Mouse (Mus musculus) thymus, postnatal 0 days (tissue): Measurements from ENCODE around the gene Kcnj10. TPM values are rescaled to one million over a fixed set of nuclear protein-coding genes. Genes with fewer than 3 reads are reported as not detected.
A peak's percentile ranks its signal among the peaks of the same experiment; 100 is the strongest.

Experiments
- DNase-seq: peaks from one replicate; pipeline ENCODE4 v3.0.0-alpha.2; 2015; ENCODE audit warnings: low spot score
- polyA plus RNA-seq: library from polyadenylated mRNA; unstranded; fragments of >200 nt; fragmentation: Nextera tagmentation; extraction: Ambion mirVana; gene quantifications from 2 replicates; pipeline ENCODE4 v1.2.1, GENCODE M21; 2015

Kcnj10 gene
- polyA plus RNA-seq, 1 experiment from 2014 or later, result 0.17 TPM

- no peak for DNase-seq
Observed at GRCm38 (mm10) chr1:172329616-172330015, 11.4 kb upstream of the Kcnj10 start.

DNA sequence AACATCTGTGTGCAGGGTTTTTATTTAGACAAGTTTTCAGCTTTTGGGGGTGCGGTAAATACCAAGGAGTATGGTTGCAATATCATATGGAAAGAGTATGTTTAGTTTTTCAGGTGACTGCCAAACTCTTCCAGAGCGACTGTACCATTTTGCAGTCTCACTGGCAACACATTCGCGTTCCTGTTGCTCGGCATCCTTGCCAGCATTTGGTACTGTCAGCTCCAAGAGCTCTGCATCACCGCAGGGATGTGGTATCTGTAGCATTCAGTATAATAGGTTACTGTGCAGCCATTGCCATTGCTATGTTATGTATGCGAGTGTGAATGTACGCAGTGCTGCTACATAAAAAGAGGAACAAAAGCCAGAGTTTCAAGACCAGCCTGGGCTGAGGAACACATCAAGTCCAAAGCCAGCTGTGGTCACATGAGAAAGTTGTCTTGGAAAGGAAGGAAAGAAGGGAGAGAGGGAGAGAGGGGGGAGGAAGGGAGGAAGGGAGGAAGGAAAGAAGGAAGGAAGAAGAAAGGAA is 9.5 kb upstream of the Kcnj10 start:
- DNase-seq, result no peak

DNA sequence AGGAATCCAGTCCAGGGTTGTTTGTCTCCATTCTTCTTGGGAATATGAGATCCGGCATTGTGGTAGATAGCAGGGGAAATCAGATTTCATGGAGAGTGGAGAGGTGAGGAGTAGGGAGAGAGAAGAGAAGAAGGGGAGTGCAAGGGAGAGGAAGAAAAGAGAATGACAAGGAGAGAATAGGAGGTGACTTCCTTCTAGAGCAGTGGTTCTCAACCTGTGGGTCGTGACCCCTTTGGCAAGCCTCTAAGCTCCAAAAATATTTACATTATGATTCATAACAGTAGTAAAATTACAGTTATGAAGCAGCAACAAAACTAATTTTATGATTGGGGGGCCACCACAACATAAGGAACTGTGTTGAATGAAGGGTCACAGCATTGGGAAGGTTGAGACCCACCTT is 8.1 kb upstream of the Kcnj10 start:
- DNase-seq, result no peak

DNA sequence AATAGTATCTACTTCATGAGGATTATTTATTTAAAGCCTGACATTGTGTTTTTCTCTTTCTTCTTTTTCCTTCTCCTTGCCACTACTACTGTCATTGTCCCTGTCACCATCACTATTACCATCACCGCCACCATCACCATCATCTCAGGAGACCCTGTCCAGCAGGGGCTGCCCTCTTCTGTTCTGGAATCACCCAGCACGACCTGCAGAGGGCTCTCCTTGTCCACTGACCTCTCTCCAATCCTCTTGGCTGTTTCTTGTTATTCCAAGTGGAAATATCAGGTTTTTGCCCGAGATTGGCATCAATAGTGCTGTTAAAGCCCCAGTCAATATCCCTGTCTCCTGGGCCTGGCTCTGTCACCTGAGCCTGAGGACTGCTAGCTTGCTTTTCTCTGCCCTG is 7.5 kb upstream of the Kcnj10 start:
- DNase-seq, result no peak

GRCm38 (mm10) chr1:172335804-172336203 is 5.2 kb upstream of the Kcnj10 start:
- no peak for DNase-seq

DNA sequence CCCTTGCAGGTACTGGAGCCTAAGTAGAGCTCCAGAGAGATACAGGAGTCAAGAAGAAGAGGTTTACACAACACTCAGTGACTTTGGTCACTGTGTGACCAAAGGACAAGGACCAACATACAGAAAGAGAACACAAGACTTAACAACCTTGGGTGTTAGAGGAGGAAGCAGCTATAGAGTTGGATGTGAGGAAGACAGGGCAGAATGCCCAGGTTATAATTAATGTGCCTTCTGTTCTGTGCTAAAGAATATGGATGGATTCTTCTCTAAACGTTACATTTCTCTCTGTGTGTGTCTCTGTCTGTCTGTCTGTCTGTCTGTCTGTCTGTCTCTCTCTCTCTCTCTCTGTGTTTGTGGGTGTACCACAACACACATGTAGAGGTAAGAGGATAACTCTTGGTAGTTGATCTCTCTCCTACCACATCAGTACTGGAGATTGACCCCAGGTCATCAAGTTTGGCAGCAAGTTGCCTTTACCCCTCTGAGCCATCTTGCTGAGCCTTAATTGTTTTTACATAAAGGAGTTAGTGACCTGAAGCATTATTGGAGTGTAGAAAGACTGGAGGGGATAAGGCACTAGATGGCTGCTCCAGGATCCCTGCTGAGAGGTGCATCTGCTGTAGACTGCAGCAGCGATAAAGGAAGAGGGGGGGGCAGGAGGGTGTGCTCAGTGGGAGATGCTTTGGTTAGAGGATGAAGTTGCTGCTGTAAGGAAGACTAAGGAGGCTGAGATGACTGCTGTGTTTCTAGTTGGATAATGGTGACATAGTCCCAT is 3.4 kb upstream of the Kcnj10 start:
- no peak for DNase-seq

DNA sequence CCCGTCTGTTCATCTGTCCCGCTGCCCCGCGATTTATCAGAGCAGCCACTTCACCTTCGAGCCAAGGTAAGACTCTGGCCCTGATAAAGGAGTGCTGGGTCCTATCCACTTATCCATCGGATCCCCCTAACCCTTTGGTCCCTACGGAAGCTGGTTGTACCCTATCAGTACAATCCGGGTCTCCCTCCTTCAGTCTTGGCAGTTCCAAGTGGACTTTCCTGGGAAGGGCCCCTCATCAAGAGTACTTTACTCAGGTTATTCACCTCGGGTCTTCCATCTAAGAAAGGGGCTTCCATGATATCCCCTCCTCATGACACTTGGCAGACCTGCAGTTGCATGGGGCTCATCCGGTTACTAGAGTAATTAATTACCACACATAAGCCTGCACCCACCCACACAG is 376 bp downstream of the Kcnj10 start:
- DNase-seq, result no peak

DNA sequence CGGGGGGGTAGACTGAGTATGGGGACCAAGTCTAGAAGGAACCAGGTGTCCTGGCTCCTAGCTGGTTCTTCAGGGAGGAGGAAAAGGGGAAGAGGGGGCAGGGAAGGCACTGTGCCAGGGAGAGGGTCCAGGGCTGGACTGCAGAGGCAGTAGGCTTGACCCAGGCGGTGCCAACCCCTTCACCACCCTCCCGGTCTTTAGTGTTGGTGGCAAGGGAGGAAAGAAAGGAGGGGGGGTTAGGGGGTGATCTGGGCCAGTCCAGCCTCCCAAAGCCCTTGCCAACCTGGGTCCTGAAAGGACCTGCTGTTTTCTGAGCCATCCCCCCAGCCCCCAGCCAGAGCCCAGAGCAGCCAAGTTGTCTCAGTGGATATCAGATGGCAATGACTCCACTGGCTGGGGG is 1.7 kb downstream of the Kcnj10 start:
- no peak for DNase-seq

- no peak for DNase-seq
Observed at GRCm38 (mm10) chr1:172343914-172344313, 2.9 kb downstream of the Kcnj10 start.

GRCm38 (mm10) chr1:172344820-172345219 is 3.8 kb downstream of the Kcnj10 start:
- DNase-seq, result no peak

DNA sequence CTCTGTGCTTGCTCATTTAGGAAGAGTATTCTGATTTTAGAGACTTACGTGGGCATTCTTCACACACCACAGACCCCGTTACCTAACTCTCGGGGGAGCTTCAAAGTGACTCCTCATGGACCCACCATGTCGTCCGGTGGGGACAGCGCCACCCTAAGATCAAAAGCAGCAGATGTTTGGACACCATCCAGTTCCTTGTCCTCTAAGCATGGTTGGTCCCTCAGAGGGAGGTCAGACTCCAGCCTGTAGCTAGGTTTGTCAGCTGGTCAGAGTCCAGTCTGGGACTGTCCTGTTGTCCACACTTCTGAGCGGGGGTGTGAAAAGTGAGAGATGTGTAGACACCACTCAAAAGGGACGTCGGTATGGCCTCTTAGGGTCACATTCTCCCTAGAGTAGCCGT is 5.7 kb downstream of the Kcnj10 start:
- DNase-seq, result no peak

DNA sequence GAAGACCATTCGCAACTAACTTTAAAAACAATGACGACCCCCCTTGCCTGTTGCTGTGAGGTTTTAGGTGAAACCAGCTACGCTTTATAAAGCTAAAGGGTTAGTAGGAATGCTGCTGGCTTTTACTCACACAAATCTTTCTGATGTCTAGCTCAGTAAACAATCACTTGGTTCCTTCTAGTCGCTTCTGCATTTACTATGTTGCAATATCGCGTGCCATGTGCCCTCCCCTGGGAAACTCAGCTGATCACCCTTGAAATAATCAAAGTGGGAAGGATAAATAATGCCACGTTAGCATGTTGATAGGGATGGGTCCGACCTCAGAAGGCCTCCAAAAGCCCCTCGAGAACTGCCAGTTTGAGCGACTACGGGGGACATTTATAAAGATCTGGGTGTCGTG is 6.4 kb downstream of the Kcnj10 start:
- no peak for DNase-seq

DNA sequence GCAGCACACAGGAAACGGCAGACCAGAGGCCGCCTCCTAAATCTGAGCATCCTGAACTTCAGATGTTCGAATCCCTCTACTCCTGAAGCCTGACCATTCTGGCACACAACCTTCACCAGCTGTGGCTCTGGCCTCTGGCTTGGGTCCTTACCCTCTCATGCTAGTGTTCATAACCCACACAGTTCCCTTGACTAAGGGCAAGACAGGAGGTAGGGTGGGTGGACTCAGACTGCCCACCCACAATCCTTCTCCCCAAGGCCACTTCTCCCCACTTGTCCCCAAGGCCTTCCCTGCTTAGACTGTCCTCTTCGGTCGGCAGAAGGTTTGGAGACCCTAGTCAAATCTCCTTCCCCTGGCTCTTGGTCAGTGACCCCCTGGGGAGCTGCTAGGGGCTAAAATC is 8.5 kb downstream of the Kcnj10 start:
- no peak for DNase-seq

GRCm38 (mm10) chr1:172349916-172350812 is 9.2 kb downstream of the Kcnj10 start:
- peak; percentile 9 for DNase-seq

GRCm38 (mm10) chr1:172352001-172352400 is 11.0 kb downstream of the Kcnj10 start:
- DNase-seq, result no peak

DNA sequence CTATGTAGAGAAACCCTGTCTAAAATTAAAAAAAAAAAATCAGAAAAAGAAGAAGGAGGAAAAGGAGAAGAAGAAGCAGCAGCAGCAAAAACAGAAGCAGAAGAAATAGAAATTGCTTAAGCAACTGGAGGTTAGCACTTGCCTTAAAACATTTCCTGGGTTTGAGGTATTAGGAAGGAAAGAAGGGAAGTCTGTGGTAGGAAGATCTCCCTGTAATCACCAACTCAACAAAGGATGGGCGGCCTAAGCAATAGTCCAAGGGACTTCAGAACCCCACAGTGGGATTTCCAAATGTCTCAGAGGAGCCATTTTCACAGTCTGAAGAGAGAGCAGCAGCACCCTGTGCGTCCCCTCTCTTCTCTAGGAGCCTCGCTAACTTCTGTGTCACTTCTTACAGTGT is 11.4 kb downstream of the Kcnj10 start:
- no peak for DNase-seq

DNA sequence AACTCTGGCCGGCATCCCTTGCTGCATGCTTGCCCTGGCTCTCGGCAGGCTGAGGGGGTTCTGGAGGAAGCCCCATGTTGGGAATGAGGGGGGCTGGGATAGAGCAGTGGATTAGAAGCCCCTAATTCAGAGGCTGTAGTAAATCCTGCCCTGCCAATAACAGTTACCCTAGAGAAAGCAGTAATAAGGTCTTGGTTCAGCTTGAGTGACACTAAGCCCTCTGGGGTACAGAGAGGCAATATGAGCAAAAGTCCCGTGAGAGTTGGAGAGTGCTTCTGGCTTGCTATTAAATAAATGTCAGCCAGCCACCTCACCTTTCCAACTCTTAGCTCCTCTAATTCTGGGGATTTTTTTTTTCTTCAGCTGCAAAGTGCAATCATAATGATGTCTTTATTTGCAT is 14.3 kb downstream of the Kcnj10 start:
- no peak for DNase-seq

GRCm38 (mm10) chr1:172357550-172357949 is 16.5 kb downstream of the Kcnj10 start:
- peak; percentile 65 for DNase-seq

DNA sequence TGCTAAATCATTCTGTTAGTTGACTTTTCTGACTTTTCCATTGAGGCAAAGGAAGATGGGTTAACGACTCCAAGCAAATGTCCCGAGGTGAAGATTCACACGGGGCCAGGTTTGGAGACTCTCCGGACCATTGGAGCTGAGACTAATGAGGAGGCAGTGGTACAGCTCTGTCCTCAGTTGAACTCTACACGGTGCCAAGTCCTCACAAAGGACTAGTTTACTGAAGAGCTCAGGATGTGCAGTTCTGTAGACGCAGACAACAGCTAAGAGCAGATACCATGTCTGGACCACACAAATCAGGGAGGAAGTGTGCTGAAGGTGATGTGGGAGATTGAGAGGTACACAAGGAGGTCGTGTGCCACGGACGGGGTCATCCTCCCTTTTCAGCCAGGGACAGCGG is 17.3 kb downstream of the Kcnj10 start:
- DNase-seq, result no peak

- peak; percentile 74 for DNase-seq
Observed at GRCm38 (mm10) chr1:172364684-172365083, 23.7 kb downstream of the Kcnj10 start.

GRCm38 (mm10) chr1:172368768-172369418 is 27.9 kb downstream of the Kcnj10 start:
- peak; percentile 82 for DNase-seq

DNA sequence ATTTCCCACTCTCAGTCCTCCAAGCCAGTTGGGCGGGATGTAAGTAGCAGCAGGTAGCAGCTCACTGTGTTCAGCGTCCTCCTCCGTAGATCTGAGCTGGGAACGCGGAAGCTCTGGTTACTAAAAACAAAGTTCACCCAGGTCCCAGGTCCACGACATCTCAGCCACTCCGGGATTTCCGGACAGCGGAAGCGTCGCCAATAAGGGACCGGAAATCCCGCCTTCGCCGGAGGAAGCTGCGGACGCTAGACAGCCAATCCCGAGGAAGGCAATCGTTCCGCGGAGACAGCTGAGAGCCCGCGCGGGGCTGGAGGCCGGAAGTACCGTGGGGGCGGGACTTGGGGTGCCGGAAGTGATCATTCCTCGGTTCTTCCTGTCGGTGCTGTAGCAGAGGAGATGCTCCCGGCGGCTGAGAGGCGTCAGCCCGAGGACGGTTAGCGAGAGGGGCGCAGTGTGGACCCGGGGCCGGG is 35.2 kb downstream of the Kcnj10 start, which contains the start of gene Pigm:
Gene Pigm (plus strand): TSS at position 349 of the 470 bp plus-strand sequence.
- DNase-seq, result peak; percentile 99
